Mouse (Mus musculus): ENCODE data around the gene Dmac1.

GRCm38 (mm10) chr4:75291142-75291541, 13.0 kb upstream of the Dmac1 start:
- TF ChIP-seq CTCF (conservative IDR thresholded peaks at IDR 0.05; ENCODE audit: low read length) (no peak), POU5F1 (IDR thresholded peaks at IDR 0.05; ENCODE audit: borderline replicate concordance, low read length) (no peak)

All from E14TG2a.4 (cell line).